Mouse (Mus musculus): ENCODE results near the gene Pdlim5.
"Not testable (repeated sequence)": the region's sequence is repeated elsewhere in the genome, so short reads cannot be mapped to it uniquely, and the experiment has no call there.

The Pdlim5 gene

GRCm38 (mm10) chr3:142395520-142396193 is at the start of gene Pdlim5:
Gene Pdlim5 (minus strand): TSS chr3:142395696.
- peak; percentile 95 for DNase-seq (ENCODE audit: low spot score)

GRCm38 (mm10) chr3:142443710-142444043 is 48.2 kb upstream of the Pdlim5 start:
- no peak for DNase-seq (ENCODE audit: low spot score)

GRCm38 (mm10) chr3:142443006-142443709 is 47.7 kb upstream of the Pdlim5 start:
- peak; percentile 44 for DNase-seq (ENCODE audit: low spot score)

GRCm38 (mm10) chr3:142442161-142442560 is 46.7 kb upstream of the Pdlim5 start:
- DNase-seq (ENCODE audit: low spot score), result no peak

GRCm38 (mm10) chr3:142441142-142441541 is 45.6 kb upstream of the Pdlim5 start:
- no peak for DNase-seq (ENCODE audit: low spot score)

GRCm38 (mm10) chr3:142440191-142440590 is 44.7 kb upstream of the Pdlim5 start:
- no peak for DNase-seq (ENCODE audit: low spot score)

GRCm38 (mm10) chr3:142439591-142440093 is 44.1 kb upstream of the Pdlim5 start:
- DNase-seq (ENCODE audit: low spot score), result no peak

GRCm38 (mm10) chr3:142438630-142439029 is 43.1 kb upstream of the Pdlim5 start:
- not testable (repeated sequence) for DNase-seq (ENCODE audit: low spot score)

GRCm38 (mm10) chr3:142436824-142437223 is 41.3 kb upstream of the Pdlim5 start:
- DNase-seq (ENCODE audit: low spot score), result no peak

- DNase-seq (ENCODE audit: low spot score), result no peak
Measured at GRCm38 (mm10) chr3:142436212-142436611, 40.7 kb upstream of the Pdlim5 start.

GRCm38 (mm10) chr3:142434786-142435168 is 39.3 kb upstream of the Pdlim5 start:
- no peak for DNase-seq (ENCODE audit: low spot score)

GRCm38 (mm10) chr3:142434127-142434785 is 38.8 kb upstream of the Pdlim5 start:
- no peak for DNase-seq (ENCODE audit: low spot score)

GRCm38 (mm10) chr3:142431481-142431880 is 36.0 kb upstream of the Pdlim5 start:
- no peak for DNase-seq (ENCODE audit: low spot score)

GRCm38 (mm10) chr3:142430048-142430447 is 34.6 kb upstream of the Pdlim5 start:
- no peak for DNase-seq (ENCODE audit: low spot score)

GRCm38 (mm10) chr3:142426806-142427205 is 31.3 kb upstream of the Pdlim5 start:
- DNase-seq (ENCODE audit: low spot score), result no peak

- DNase-seq (ENCODE audit: low spot score), result no peak
Measured at GRCm38 (mm10) chr3:142424134-142424533, 28.6 kb upstream of the Pdlim5 start.

- no peak for DNase-seq (ENCODE audit: low spot score)
Measured at GRCm38 (mm10) chr3:142423501-142423917, 28.0 kb upstream of the Pdlim5 start.

- no peak for DNase-seq (ENCODE audit: low spot score)
Measured at GRCm38 (mm10) chr3:142422229-142422628, 26.7 kb upstream of the Pdlim5 start.

GRCm38 (mm10) chr3:142421470-142421869 is 26.0 kb upstream of the Pdlim5 start:
- no peak for DNase-seq (ENCODE audit: low spot score)

- DNase-seq (ENCODE audit: low spot score), result no peak
Measured at GRCm38 (mm10) chr3:142417996-142418395, 22.5 kb upstream of the Pdlim5 start.

GRCm38 (mm10) chr3:142413345-142413885 is 17.9 kb upstream of the Pdlim5 start:
- no peak for DNase-seq (ENCODE audit: low spot score)

- no peak for DNase-seq (ENCODE audit: low spot score)
Measured at GRCm38 (mm10) chr3:142410930-142411329, 15.4 kb upstream of the Pdlim5 start.
